Mouse (Mus musculus) liver, adult 10 weeks (tissue): Measurements from ENCODE around the gene Ptch2. TPM values are rescaled to one million over a fixed set of nuclear protein-coding genes. Genes with fewer than 3 reads are reported as not detected.

Experiments
- polyA plus RNA-seq: library from polyadenylated mRNA; stranded (reverse); fragments of 350-450 nt; fragmentation: Illumina TruSeq; extraction: RNeasy Lipid Tissue Mini Kit (QIAGEN cat#74804); gene quantifications from one replicate; pipeline ENCODE4 v1.2.3, GENCODE M21; 2014; ENCODE audit warnings: low read depth, low replicate concordance

Ptch2 gene
- not detected for polyA plus RNA-seq

DNA sequence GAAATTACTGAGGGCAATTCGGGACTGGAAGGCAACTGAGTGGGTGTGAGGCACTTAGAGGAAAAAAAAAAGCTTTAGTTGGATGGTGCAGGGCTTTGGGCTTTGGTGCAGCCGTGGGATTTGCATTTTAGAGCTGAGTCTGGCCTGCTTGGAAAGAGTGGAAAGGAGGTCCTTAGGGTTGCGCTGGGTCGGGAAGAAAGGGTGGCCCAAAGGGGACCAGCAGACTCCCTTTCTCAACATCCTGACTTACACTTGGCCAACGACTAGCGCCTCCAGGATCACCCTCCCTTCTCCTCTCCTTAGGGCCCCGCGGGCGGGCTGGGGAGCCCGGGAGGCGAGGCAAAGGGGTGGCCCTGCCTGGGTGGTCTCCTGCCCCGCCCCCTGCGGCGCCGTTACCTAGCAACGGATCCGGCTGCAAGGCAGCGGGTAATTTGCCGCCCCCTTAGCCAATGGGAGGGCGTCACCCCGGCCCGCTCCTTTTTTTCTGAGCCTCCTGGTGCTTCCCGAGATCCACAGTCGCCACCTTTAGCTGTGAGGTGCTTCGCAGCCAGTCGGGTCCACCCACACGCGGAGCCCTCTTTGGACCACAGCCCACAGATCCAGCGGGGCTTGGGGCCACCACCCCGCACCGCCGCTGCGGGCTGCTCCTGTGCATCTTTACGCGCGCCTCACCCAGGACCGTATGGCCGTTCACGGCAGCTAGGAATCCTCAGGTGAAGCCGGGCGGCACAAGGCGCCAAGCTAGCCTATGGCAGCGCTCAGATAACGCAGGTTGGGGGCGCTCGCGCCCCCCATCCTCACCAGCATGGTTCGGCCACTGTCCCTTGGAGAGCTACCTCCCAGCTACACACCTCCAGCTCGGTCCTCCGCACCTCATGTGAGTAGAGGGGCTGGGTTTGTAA lies at the start of gene Ptch2:
Gene Ptch2 (plus strand): TSS at position 525 of the 902 bp plus-strand sequence.

DNA sequence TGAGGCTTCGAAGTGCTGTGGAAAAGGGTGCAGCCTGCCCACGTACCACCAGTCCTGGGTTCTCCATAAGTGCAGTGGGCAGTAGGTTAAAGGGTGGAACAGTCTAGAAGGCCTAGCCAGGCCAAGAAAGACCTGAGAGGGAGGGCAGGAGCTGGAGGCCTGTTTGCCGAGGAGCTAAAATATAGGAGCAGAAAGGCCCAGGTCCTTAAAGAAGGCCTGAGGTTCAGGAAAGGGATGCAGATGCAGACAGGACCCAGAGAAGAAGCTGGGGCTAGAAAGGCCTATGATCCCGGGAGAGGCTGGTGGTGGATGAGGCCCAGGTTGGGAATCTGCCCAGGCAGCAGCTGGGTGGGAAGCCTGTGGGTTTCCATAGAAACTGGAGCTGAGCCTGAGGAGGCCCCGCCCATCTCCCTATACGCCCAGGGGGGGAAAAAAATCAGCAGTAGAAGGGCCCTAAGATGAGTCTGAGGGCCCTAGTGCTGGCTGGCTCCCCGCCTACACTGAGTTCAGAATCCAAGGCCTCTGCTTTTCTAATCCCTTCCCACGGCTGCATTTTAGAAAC lies 29.6 kb downstream of the Ptch2 start, which contains the start of gene Btbd19:
Gene Btbd19 (minus strand): TSS at position 378 of the 562 bp plus-strand sequence.

GRCm38 (mm10) chr4:117126675-117127290 lies 30.9 kb downstream of the Ptch2 start, which contains the start of gene Tctex1d4:
TSS of gene Tctex1d4 (plus strand) at chr4:117126794.

GRCm38 (mm10) chr4:117133817-117134600 lies 38.1 kb downstream of the Ptch2 start, which contains the start of gene Plk3:
TSS of gene Plk3 (minus strand) at chr4:117133963.

GRCm38 (mm10) chr4:117155792-117156355 lies 60.0 kb downstream of the Ptch2 start, which contains the start of gene Rps8:
TSS of gene Rps8 (minus strand) at chr4:117156243.

Other genes with a start within 250 kb of the Ptch2 start
- 0.74 TPM for gene Zswim5, start 218.7 kb upstream of the Ptch2 start, polyA plus RNA-seq
- gene Urod, start 101.7 kb upstream of the Ptch2 start, polyA plus RNA-seq = 15.4 TPM
- 7.8 TPM for gene Hectd3, start 100.8 kb upstream of the Ptch2 start, polyA plus RNA-seq
- 10.9 TPM for gene Eif2b3, start 76.7 kb upstream of the Ptch2 start, polyA plus RNA-seq
- 0.32 TPM for gene Btbd19, start 29.6 kb downstream of the Ptch2 start, polyA plus RNA-seq
- not detected for gene Tctex1d4, start 30.7 kb downstream of the Ptch2 start, polyA plus RNA-seq
- 2.3 TPM for gene Plk3, start 37.9 kb downstream of the Ptch2 start, polyA plus RNA-seq
- gene Rps8, start 60.2 kb downstream of the Ptch2 start, polyA plus RNA-seq = 71.6 TPM
- gene Kif2c, start 86.6 kb downstream of the Ptch2 start, polyA plus RNA-seq = not detected
- 1.5 TPM for gene Tmem53, start 155.9 kb downstream of the Ptch2 start, polyA plus RNA-seq
- not detected for gene Armh1, start 156.1 kb downstream of the Ptch2 start, polyA plus RNA-seq